8 mouse cellular contexts compared by ENCODE assay signal in the genomic region with DNA sequence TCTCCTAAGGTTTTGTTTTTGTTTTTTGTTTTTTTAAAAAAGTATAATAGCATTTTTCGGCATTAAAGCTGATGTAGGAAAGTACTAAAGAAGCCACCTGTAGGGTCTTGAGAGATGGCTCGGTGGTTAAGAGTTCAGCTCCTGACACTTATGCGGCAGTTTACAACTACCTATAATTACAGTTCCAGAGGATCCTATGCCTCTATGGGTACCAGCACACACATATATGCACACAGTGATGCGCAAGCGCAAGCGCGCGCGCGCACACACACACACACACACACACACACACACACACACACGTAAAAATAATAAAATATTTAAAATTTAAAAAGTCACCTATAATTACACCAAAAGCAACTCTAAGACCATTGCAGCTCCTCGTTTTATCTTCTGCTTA. TPM values are rescaled to one million over a fixed set of nuclear protein-coding genes. Genes with fewer than 3 reads are reported as not detected.
DNase-seq lines count a peak whose midpoint lies in the region; ATAC-seq lines count a peak whose summit lies in the region.

No protein-coding gene starts in this region.

- 0 out of 2 replicates have a peak, but pooled peaks cover 4% of the 10 kb centered on the region for H3K36me3 ChIP-seq in heart, embryonic 14.5 days (ENCODE audit: control insufficient read depth, insufficient read depth, low read length)
- no peaks in the 10 kb centered on the region for H3K36me3 ChIP-seq in hindbrain, embryonic 14.5 days (replicated peaks; ENCODE audit: control insufficient read depth, insufficient read depth)
- no peaks in the 10 kb centered on the region for H3K36me3 ChIP-seq in midbrain, embryonic 10.5 days

- no peaks in the 10 kb centered on the region for H3K4me1 ChIP-seq in heart, embryonic 14.5 days (ENCODE audit: control insufficient read depth in 2 of 2, insufficient read depth in 2 of 2, low read length in 2 of 2)
- H3K4me1 ChIP-seq in hindbrain, embryonic 14.5 days (replicated peaks; ENCODE audit: control insufficient read depth, insufficient read depth, low read length) = peaks cover 5% of the 10 kb centered on the region; the same call in 1 of the 2 replicates
- H3K4me1 ChIP-seq in midbrain, embryonic 10.5 days = peaks cover 7% of the 10 kb centered on the region

- no peak overlapping the region for H3K27ac ChIP-seq in heart, embryonic 14.5 days (replicated peaks in 1 of 2; ENCODE audit: control insufficient read depth in 1 of 2, insufficient read depth in 1 of 2, low read depth in 2 of 2, low read length in 2 of 2)
- H3K27ac ChIP-seq in hindbrain, embryonic 14.5 days = no peak overlapping the region
- no peak overlapping the region for H3K27ac ChIP-seq in midbrain, embryonic 10.5 days (replicated peaks)

- no peak for ATAC-seq in heart, embryonic 14.5 days (ENCODE audit: insufficient number of reproducible peaks, insufficient read depth, low FRiP score, low read depth)
- ATAC-seq in activated CD4-positive, CD25-positive, alpha-beta regulatory T cell, adult 4 months = peak; percentile 25
- no peak for ATAC-seq in hindbrain, embryonic 14.5 days (ENCODE audit: low FRiP score)

- 86% methylated on average over 12 of the region's 12 CpGs for WGBS in heart, embryonic 14.5 days
- 91% methylated on average over 12 of the region's 12 CpGs for WGBS in hindbrain, embryonic 14.5 days
- 86% methylated on average over 12 of the region's 12 CpGs for WGBS in midbrain, embryonic 10.5 days

- H3K27me3 ChIP-seq in heart, embryonic 14.5 days (ENCODE audit: control insufficient read depth, insufficient read depth, low read length) = no peaks in the 10 kb centered on the region
- H3K27me3 ChIP-seq in hindbrain, embryonic 14.5 days (ENCODE audit: control insufficient read depth, insufficient read depth, low read length) = no peaks in the 10 kb centered on the region
- H3K27me3 ChIP-seq in midbrain, embryonic 10.5 days (ENCODE audit: low read depth, poor library complexity, severe bottlenecking) = no peaks in the 10 kb centered on the region

- peak overlapping the region; percentile 88 for H3K4me2 ChIP-seq in heart, embryonic 14.5 days (ENCODE audit: low read length)
- peak overlapping the region; percentile 64; the same call in 1 of the 2 replicates for H3K4me2 ChIP-seq in hindbrain, embryonic 14.5 days (replicated peaks)

- no peaks in the 10 kb centered on the region for H3K9me3 ChIP-seq in heart, embryonic 14.5 days (ENCODE audit: control insufficient read depth, low read length)
- H3K9me3 ChIP-seq in hindbrain, embryonic 14.5 days (ENCODE audit: control insufficient read depth, low read length) = no peaks in the 10 kb centered on the region
- no peaks in the 10 kb centered on the region for H3K9me3 ChIP-seq in midbrain, embryonic 10.5 days (replicated peaks)

- intact Hi-C loops in heart, postnatal 10 days (cut with DNase I) = no loop called here
- intact Hi-C loops in left cerebral cortex, postnatal 10 days (cut with DNase I) = no loop called here

- peak overlapping the region; percentile 81 for H3K9ac ChIP-seq in heart, embryonic 14.5 days (ENCODE audit: low read length)
- H3K9ac ChIP-seq in hindbrain, embryonic 14.5 days = no peak overlapping the region

- no peak for DNase-seq in heart, postnatal 10 days
- no peak for DNase-seq in hindbrain, embryonic 14.5 days (ENCODE audit: low spot score)
- no peak for DNase-seq in midbrain, embryonic 10.5 days (ENCODE audit: low spot score)
- DNase-seq in left cerebral cortex, postnatal 10 days (ENCODE audit: extremely low spot score in 1 of 2, low spot score in 2 of 2) = no peak
- DNase-seq in urinary bladder, postnatal 4 days (ENCODE audit: low spot score in 2 of 2) = no peak
- DNase-seq in adrenal gland, adult 8-10 months = no peak

- peak overlapping the region; percentile 60 to 71; a peak in 3 of 4 replicates for H3K4me3 ChIP-seq in heart, embryonic 14.5 days (ENCODE audit: control insufficient read depth in 1 of 2, insufficient read depth in 1 of 2, low read depth in 1 of 2, low read length in 2 of 2)
- no peak overlapping the region for H3K4me3 ChIP-seq in hindbrain, embryonic 14.5 days (replicated peaks; ENCODE audit: low read length)
- peak overlapping the region; percentile 55 for H3K4me3 ChIP-seq in midbrain, embryonic 10.5 days

RNA-seq across cellular contexts. Expression of a gene that starts 0.8 kb away (rescaled TPM):
- 4.9 and 5.3 TPM in 2 replicates for polyA plus RNA-seq in heart, embryonic 14.5 days (2014; fragmentation: Nextera tagmentation; extraction: Ambion mirVana)
- 1 to 10 TPM; 2.4 to 3.6 TPM for total RNA-seq in heart, postnatal 10 days (2021)
- 10 to 100 TPM; 23.2 to 26.4 TPM for polyA plus RNA-seq in activated CD4-positive, CD25-positive, alpha-beta regulatory T cell, adult 4 months (2017; shearing (Covaris generic))
- 0.64 and 0.78 TPM in 2 replicates for polyA plus RNA-seq in hindbrain, embryonic 14.5 days (2014; fragmentation: Nextera tagmentation; extraction: Ambion mirVana)
- polyA plus RNA-seq in midbrain, embryonic 10.5 days (2016; fragmentation: Nextera tagmentation; extraction: Ambion mirVana) = 2.4 and 3.2 TPM in 2 replicates
- total RNA-seq in left cerebral cortex, postnatal 10 days (2021) = 1 to 10 TPM; 3.6 to 4.4 TPM
- total RNA-seq in adrenal gland, adult 8-10 months (2022) = 10 to 100 TPM; 14.2 to 25.0 (median 21.4) TPM

RNA-seq across cellular contexts. Expression of a gene that starts 46.3 kb away (rescaled TPM):
- 17.1 and 17.2 TPM in 2 replicates for polyA plus RNA-seq in heart, embryonic 14.5 days (2014; fragmentation: Nextera tagmentation; extraction: Ambion mirVana)
- total RNA-seq in heart, postnatal 10 days (2021) = 10 to 100 TPM; 19.1 to 23.2 TPM
- 10 to 100 TPM; 12.9 to 16.2 TPM for polyA plus RNA-seq in activated CD4-positive, CD25-positive, alpha-beta regulatory T cell, adult 4 months (2017; shearing (Covaris generic))
- 6.2 and 8.3 TPM in 2 replicates for polyA plus RNA-seq in hindbrain, embryonic 14.5 days (2014; fragmentation: Nextera tagmentation; extraction: Ambion mirVana)
- polyA plus RNA-seq in midbrain, embryonic 10.5 days (2016; fragmentation: Nextera tagmentation; extraction: Ambion mirVana) = 3.5 and 5.3 TPM in 2 replicates
- 10 to 100 TPM; 27.0 to 34.3 TPM for total RNA-seq in left cerebral cortex, postnatal 10 days (2021)
- total RNA-seq in adrenal gland, adult 8-10 months (2022) = 10 to 100 TPM; 26.2 to 45.5 (median 38.4) TPM
